Mouse (Mus musculus): ENCODE measurements around the gene Prpsap2. TPM values are rescaled to one million over a fixed set of nuclear protein-coding genes. Genes with fewer than 3 reads are reported as not detected.

The Prpsap2 gene
- total RNA-seq, 2 experiments from 2014 or later, result 23.8 to 29.0 TPM

Other genes starting within 250 kb of the Prpsap2 start
- gene Epn2, start 182.4 kb downstream of the Prpsap2 start, total RNA-seq (2021), result 10 to 100 TPM; 32.2 to 36.8 TPM
- gene Grap, start 108.8 kb downstream of the Prpsap2 start, total RNA-seq (2021), result 10 to 100 TPM; 16.0 to 17.3 TPM
- under 1 TPM; 0.78 to 0.85 TPM for gene Fam83g, start 78.0 kb downstream of the Prpsap2 start, total RNA-seq (2021)
- under 1 TPM in 1 of 2 experiments, not detected in 1; 0.15 TPM for gene Slc5a10, start 41.3 kb downstream of the Prpsap2 start, total RNA-seq (2021)
- 10 to 100 TPM; 35.7 to 36.9 TPM for gene Ulk2, start 93.0 kb upstream of the Prpsap2 start, total RNA-seq (2021)
- gene Akap10, start 168.2 kb upstream of the Prpsap2 start, total RNA-seq (2021), result 10 to 100 TPM; 22.2 to 26.8 TPM
- 10 to 100 TPM in 1 of 2 experiments, 1 to 10 TPM in 1; 9.7 to 12.4 TPM for gene Specc1, start 194.7 kb upstream of the Prpsap2 start, total RNA-seq (2021)